Mouse (Mus musculus) ES-E14 (cell line): ENCODE results near the gene Slc45a3. TPM values are rescaled to one million over a fixed set of nuclear protein-coding genes. Genes with fewer than 3 reads are reported as not detected.
A peak's percentile ranks its signal among the peaks of the same experiment; 100 is the strongest.

Experiments used
- DNase-seq: peaks from one replicate; pipeline ENCODE4 v3.0.0-alpha.2; 2013; ENCODE audit warnings: low read depth, low spot score
- H3K27ac ChIP-seq: 2 replicates; pipeline ENCODE4 v1.5.1; 2012; ENCODE audit warnings: low read depth, mild to moderate bottlenecking, low read length, moderate library complexity, mixed read lengths; ENCODE audit not compliant: poor library complexity, insufficient read depth, severe bottlenecking
- H3K36me3 ChIP-seq: 2 replicates; pipeline ENCODE4 v1.6.1; 2012; ENCODE audit warnings: mild to moderate bottlenecking, low read length, moderate library complexity, mixed read lengths; ENCODE audit not compliant: control insufficient read depth, poor library complexity, insufficient read depth, severe bottlenecking
- H3K4me1 ChIP-seq, 2 experiments: fragments of 150-350 bp in 1 of 2; sonication (generic) in 1 of 2; 2 replicates each; pipeline ENCODE4 v1.6.1; 2012; ENCODE audit warnings: low read length in 2 of 2, mild to moderate bottlenecking in 1 of 2, mixed read lengths in 1 of 2; ENCODE audit not compliant: control insufficient read depth in 2 of 2, insufficient read depth in 2 of 2, poor library complexity in 1 of 2
- H3K4me3 ChIP-seq, 2 experiments: fragments of 150-350 bp in 1 of 2; sonication (generic) in 1 of 2; 2 replicates each; pipeline ENCODE4 v1.5.1; 2012; ENCODE audit warnings: low read length in 2 of 2, low read depth in 1 of 2, mild to moderate bottlenecking in 1 of 2, mixed read lengths in 1 of 2; ENCODE audit not compliant: insufficient read depth in 1 of 2, poor library complexity in 1 of 2, severe bottlenecking in 1 of 2
- H3K9ac ChIP-seq: 2 replicates; pipeline ENCODE4 v1.6.1; 2012; ENCODE audit warnings: low read depth, mild to moderate bottlenecking, low read length, mixed read lengths; ENCODE audit not compliant: poor library complexity, insufficient read depth, severe bottlenecking
- H3K9me3 ChIP-seq: fragments of 150-350 bp; sonication (generic); 2 replicates; pipeline ENCODE4 v1.6.1; 2012; ENCODE audit warnings: low read depth, mild to moderate bottlenecking, low read length; ENCODE audit not compliant: control insufficient read depth, insufficient read depth
- CHD2 ChIP-seq: IDR thresholded peaks from 2 replicates; pipeline ENCODE4 v1.6.1; 2014; ENCODE audit warnings: mild to moderate bottlenecking, low read depth, low read length, inconsistent platforms
- HCFC1 ChIP-seq: IDR thresholded peaks from 2 replicates; pipeline ENCODE4 v1.6.1; 2012; ENCODE audit warnings: low read length, inconsistent platforms, borderline replicate concordance; ENCODE audit not compliant: insufficient read depth
- MAFK ChIP-seq: IDR thresholded peaks from 2 replicates; pipeline ENCODE4 v1.6.1; 2014; ENCODE audit warnings: mild to moderate bottlenecking, low read depth, low read length, inconsistent platforms; ENCODE audit not compliant: insufficient read depth
- ZC3H11A ChIP-seq: IDR thresholded peaks from 2 replicates; pipeline ENCODE4 v1.6.1; 2012; ENCODE audit warnings: low read depth, mild to moderate bottlenecking, inconsistent platforms, low read length, borderline replicate concordance
- ZNF384 ChIP-seq: IDR thresholded peaks from 2 replicates; pipeline ENCODE4 v1.6.1; 2012; ENCODE audit warnings: low read depth, low read length, inconsistent platforms
- in situ Hi-C, 2 experiments: fragments of 600-800 bp; cut with MboI; formaldehyde crosslinking; loops; one replicate each; pipeline ENCODE4 v1.15.1; 2025; ENCODE audit warnings: low sequenced_read_pairs in 2 of 2, inconsistent platforms in 1 of 2; ENCODE audit not compliant: unreplicated experiment in 2 of 2
- total RNA-seq: library from RNA; depleted of rRNA; stranded (reverse); fragments of 300-350 nt; gene quantifications from 2 replicates; pipeline ENCODE4 v1.2.3, GENCODE M21; 2012

The Slc45a3 gene
- total RNA-seq, 1 experiment = 6.0 TPM

GRCm38 (mm10) chr1:131963085-131963951, 551 bp downstream of the Slc45a3 start:
- H3K9ac ChIP-seq = peak overlapping the region; percentile 74
- no peaks in the 10 kb centered on the region for H3K9me3 ChIP-seq
- H3K36me3 ChIP-seq = no peaks in the 10 kb centered on the region
- in situ Hi-C loops = no loop called here
- H3K4me3 ChIP-seq = peak overlapping the region; percentile 87 to 89
- H3K27ac ChIP-seq = no peak overlapping the region
- TF ChIP-seq CHD2 = no peak
- peak; percentile 15; the same call in 1 of the 2 replicates for TF ChIP-seq HCFC1
- no peak for TF ChIP-seq MAFK
- TF ChIP-seq ZNF384 = no peak
- TF ChIP-seq ZC3H11A = no peak
- DNase-seq = no peak
- H3K4me1 ChIP-seq = peaks cover 0 to 5% of the 10 kb centered on the region in 2 experiments; a peak in 1 of 4 replicates

- in situ Hi-C loops = no loop called here
- no peaks in the 10 kb centered on the region for H3K36me3 ChIP-seq
- peak overlapping the region in 1 of 2 experiments; percentile 89; a peak in 1 of 4 replicates for H3K4me3 ChIP-seq
- H3K4me1 ChIP-seq = peaks cover 0 to 5% of the 10 kb centered on the region in 2 experiments; a peak in 1 of 4 replicates
- H3K9ac ChIP-seq = no peak overlapping the region
- H3K27ac ChIP-seq = no peak overlapping the region
- TF ChIP-seq CHD2 (no peak), ZC3H11A (no peak), HCFC1 (no peak), MAFK (no peak), ZNF384 (no peak)
- no peaks in the 10 kb centered on the region for H3K9me3 ChIP-seq
- DNase-seq = no peak
These were observed 1.3 kb downstream of the Slc45a3 start for GRCm38 (mm10) chr1:131964100-131964499.

- DNase-seq = no peak
- no peaks in the 10 kb centered on the region for H3K9me3 ChIP-seq
- no peak overlapping the region for H3K9ac ChIP-seq
- in situ Hi-C loops = no loop called here
- H3K4me3 ChIP-seq = no peak overlapping the region
- no peak for TF ChIP-seq MAFK
- TF ChIP-seq ZC3H11A = no peak
- TF ChIP-seq CHD2 = no peak
- no peak for TF ChIP-seq HCFC1
- no peak for TF ChIP-seq ZNF384
- no peaks in the 10 kb centered on the region for H3K36me3 ChIP-seq
- H3K27ac ChIP-seq = no peak overlapping the region
- H3K4me1 ChIP-seq = peaks cover 0 to 5% of the 10 kb centered on the region in 2 experiments; a peak in 1 of 4 replicates
These were observed 1.8 kb downstream of the Slc45a3 start for GRCm38 (mm10) chr1:131964580-131964979.

- Histone ChIP-seq H3K9ac (no peak overlapping the region), H3K36me3 (no peaks in the 10 kb centered on the region), H3K27ac (no peak overlapping the region), H3K4me3 (no peak overlapping the region), H3K9me3 (no peaks in the 10 kb centered on the region), H3K4me1 (peaks cover 0 to 14% of the 10 kb centered on the region in 2 experiments; a peak in 3 of 4 replicates)
- in situ Hi-C loops = no loop called here
- DNase-seq = no peak
- no peak for TF ChIP-seq MAFK
- TF ChIP-seq ZC3H11A = no peak
- TF ChIP-seq CHD2 = no peak
- TF ChIP-seq ZNF384 = no peak
- TF ChIP-seq HCFC1 = no peak
These were observed 3.1 kb downstream of the Slc45a3 start for GRCm38 (mm10) chr1:131965818-131966217.
